Mouse (Mus musculus): ENCODE results near the gene Tac4. TPM values are rescaled to one million over a fixed set of nuclear protein-coding genes. Genes with fewer than 3 reads are reported as not detected.

The Tac4 gene
- total RNA-seq, 2 experiments from 2014 or later: not detected

GRCm38 (mm10) chr11:95259088-95259849, 2.1 kb upstream of the Tac4 start:
- DNase-seq (ENCODE audit: low spot score in 2 of 2): peak; percentile 91 to 93

- peak in 1 of 2 experiments; percentile 47 for DNase-seq (ENCODE audit: low spot score in 2 of 2)
Measured at GRCm38 (mm10) chr11:95263816-95264454, 2.6 kb downstream of the Tac4 start.

GRCm38 (mm10) chr11:95264455-95265013, 3.2 kb downstream of the Tac4 start:
- no peak for DNase-seq (ENCODE audit: low spot score in 2 of 2)

GRCm38 (mm10) chr11:95266540-95267245, 5.4 kb downstream of the Tac4 start:
- DNase-seq (ENCODE audit: low spot score in 2 of 2): no peak

- DNase-seq (ENCODE audit: low spot score in 2 of 2): no peak
Measured at GRCm38 (mm10) chr11:95273661-95274060, 12.3 kb downstream of the Tac4 start.

- no peak for DNase-seq (ENCODE audit: low spot score in 2 of 2)
Measured at GRCm38 (mm10) chr11:95274613-95275012, 13.3 kb downstream of the Tac4 start.

- no peak for DNase-seq (ENCODE audit: low spot score in 2 of 2)
Measured at GRCm38 (mm10) chr11:95276056-95276455, 14.7 kb downstream of the Tac4 start.

- no peak for DNase-seq (ENCODE audit: low spot score in 2 of 2)
Measured at GRCm38 (mm10) chr11:95279061-95279659, 17.8 kb downstream of the Tac4 start.

GRCm38 (mm10) chr11:95282331-95282730, 21.0 kb downstream of the Tac4 start:
- DNase-seq (ENCODE audit: low spot score in 2 of 2): no peak

- no peak for DNase-seq (ENCODE audit: low spot score in 2 of 2)
Measured at GRCm38 (mm10) chr11:95291998-95292397, 30.7 kb downstream of the Tac4 start.

- no peak for DNase-seq (ENCODE audit: low spot score in 2 of 2)
Measured at GRCm38 (mm10) chr11:95293017-95293624, 31.8 kb downstream of the Tac4 start.

- no peak for DNase-seq (ENCODE audit: low spot score in 2 of 2)
Measured at GRCm38 (mm10) chr11:95295736-95296135, 34.4 kb downstream of the Tac4 start.

- no peak for DNase-seq (ENCODE audit: low spot score in 2 of 2)
Measured at GRCm38 (mm10) chr11:95298146-95298545, 36.8 kb downstream of the Tac4 start.

GRCm38 (mm10) chr11:95299886-95300285, 38.6 kb downstream of the Tac4 start:
- DNase-seq (ENCODE audit: low spot score in 2 of 2): no peak

- DNase-seq (ENCODE audit: low spot score in 2 of 2): no peak
Measured at GRCm38 (mm10) chr11:95301772-95302171, 40.4 kb downstream of the Tac4 start.

GRCm38 (mm10) chr11:95305600-95305999, 44.3 kb downstream of the Tac4 start:
- DNase-seq (ENCODE audit: low spot score in 2 of 2): no peak

- no peak for DNase-seq (ENCODE audit: low spot score in 2 of 2)
Measured at GRCm38 (mm10) chr11:95307526-95307925, 46.2 kb downstream of the Tac4 start.

- peak; percentile 92 to 96 for DNase-seq (ENCODE audit: low spot score in 2 of 2)
Measured at GRCm38 (mm10) chr11:95309510-95310006, 48.2 kb downstream of the Tac4 start.

- peak; percentile 82 to 96 for DNase-seq (ENCODE audit: low spot score in 2 of 2)
Measured at GRCm38 (mm10) chr11:95310007-95310647, 48.8 kb downstream of the Tac4 start, which contains the start of gene Kat7. TSS of gene Kat7 (minus strand) at chr11:95310246.

Data from gastrocnemius, postnatal 4 days (tissue).